Mouse (Mus musculus) MEL (cell line): Measurements from ENCODE around the gene Rpn1. TPM values are rescaled to one million over a fixed set of nuclear protein-coding genes. Genes with fewer than 3 reads are reported as not detected.

Experiments used
- DNase-seq: peaks from one replicate; pipeline ENCODE4 v3.0.0; 2011; ENCODE audit warnings: low read depth, low spot score
- H3K27ac ChIP-seq: 2 replicates; pipeline ENCODE4 v1.5.1; 2012; ENCODE audit warnings: low read depth, mild to moderate bottlenecking, control low read depth, low read length, moderate library complexity; ENCODE audit not compliant: control insufficient read depth
- H3K27me3 ChIP-seq, 2 experiments: fragments of 150-350 bp in 1 of 2; sonication (generic) in 1 of 2; 2 replicates each; pipeline ENCODE4 v1.6.1; 2012; ENCODE audit warnings: low read length in 2 of 2, mild to moderate bottlenecking in 2 of 2, improper control_type of control experiment in 1 of 2, moderate library complexity in 1 of 2; ENCODE audit not compliant: insufficient read depth in 2 of 2, control insufficient read depth in 1 of 2
- H3K36me3 ChIP-seq, 2 experiments: 2 replicates each; pipeline ENCODE4 v1.6.1; 2012 to 2014; ENCODE audit warnings: low read length in 2 of 2, improper control_type of control experiment in 1 of 2, inconsistent platforms in 1 of 2, mild to moderate bottlenecking in 1 of 2; ENCODE audit not compliant: insufficient read depth in 2 of 2, control insufficient read depth in 1 of 2
- H3K4me1 ChIP-seq, 2 experiments: fragments of 150-350 bp in 1 of 2; sonication (generic) in 1 of 2; 2 replicates each; pipeline ENCODE4 v1.6.1; 2012; ENCODE audit warnings: low read length in 2 of 2, improper control_type of control experiment in 1 of 2, mild to moderate bottlenecking in 1 of 2; ENCODE audit not compliant: insufficient read depth in 2 of 2, control insufficient read depth in 1 of 2
- H3K4me3 ChIP-seq, 2 experiments: fragments of 150-350 bp in 1 of 2; sonication (generic) in 1 of 2; 2 replicates each; pipeline ENCODE4 v1.5.1; 2012; ENCODE audit warnings: low read depth in 2 of 2, low read length in 2 of 2, mild to moderate bottlenecking in 2 of 2, moderate library complexity in 2 of 2, control low read depth in 1 of 2, improper control_type of control experiment in 1 of 2; ENCODE audit not compliant: control insufficient read depth in 1 of 2, insufficient read depth in 1 of 2
- H3K79me2 ChIP-seq: 2 replicates; pipeline ENCODE4 v1.6.1; 2012; ENCODE audit warnings: mild to moderate bottlenecking, low read length, moderate library complexity; ENCODE audit not compliant: control insufficient read depth, poor library complexity, insufficient read depth
- H3K9ac ChIP-seq: 2 replicates; pipeline ENCODE4 v1.6.1; 2012; ENCODE audit warnings: low read depth, mild to moderate bottlenecking, control low read depth, low read length, moderate library complexity; ENCODE audit not compliant: control insufficient read depth, poor library complexity, severe bottlenecking
- H3K9me3 ChIP-seq: fragments of 150-350 bp; sonication (generic); replicated peaks from 2 replicates; pipeline ENCODE4 v1.6.1; 2012; ENCODE audit warnings: mild to moderate bottlenecking, low read length, improper control_type of control experiment, moderate library complexity; ENCODE audit not compliant: insufficient read depth
- BHLHE40 ChIP-seq: IDR thresholded peaks from 2 replicates; pipeline ENCODE4 v1.6.1; 2012; ENCODE audit warnings: low read depth, mild to moderate bottlenecking, inconsistent platforms, low read length, improper control_type of control experiment, borderline replicate concordance
- CHD1 ChIP-seq: IDR thresholded peaks from 2 replicates; pipeline ENCODE4 v1.6.1; 2012; ENCODE audit warnings: low read depth, mild to moderate bottlenecking, inconsistent platforms, low read length, improper control_type of control experiment
- E2F4 ChIP-seq: IDR thresholded peaks from 2 replicates; pipeline ENCODE4 v1.6.1; 2011; ENCODE audit warnings: low read depth, low read length, improper control_type of control experiment, borderline replicate concordance
- EP300 ChIP-seq, 2 experiments: IDR thresholded peaks; 2 replicates each; pipeline ENCODE4 v1.6.1; 2011; ENCODE audit warnings: improper control_type of control experiment in 2 of 2, low read length in 2 of 2, low read depth in 1 of 2, mild to moderate bottlenecking in 1 of 2
- GATA1 ChIP-seq: IDR thresholded peaks from 2 replicates; pipeline ENCODE4 v1.6.1; 2011; ENCODE audit warnings: low read depth, low read length, improper control_type of control experiment
- KAT2A ChIP-seq: conservative IDR thresholded peaks from 2 replicates; pipeline ENCODE4 v1.6.1; 2012; ENCODE audit warnings: low read depth, low read length, improper control_type of control experiment, inconsistent platforms
- MAFK ChIP-seq: IDR thresholded peaks from 2 replicates; pipeline ENCODE4 v1.6.1; 2011; ENCODE audit warnings: low read depth, mild to moderate bottlenecking, low read length, improper control_type of control experiment, borderline replicate concordance
- MEF2A ChIP-seq: IDR thresholded peaks from 2 replicates; pipeline ENCODE4 v1.6.1; 2014; ENCODE audit warnings: low read depth, mild to moderate bottlenecking, inconsistent platforms, low read length, improper control_type of control experiment; ENCODE audit not compliant: poor library complexity, insufficient replicate concordance, severe bottlenecking; ENCODE audit errors: extremely low read depth
- MXI1 ChIP-seq: IDR thresholded peaks from 2 replicates; pipeline ENCODE4 v1.6.1; 2011; ENCODE audit warnings: mild to moderate bottlenecking, low read depth, low read length, improper control_type of control experiment
- MYB ChIP-seq: IDR thresholded peaks from 2 replicates; pipeline ENCODE4 v1.6.1; 2011; ENCODE audit warnings: mild to moderate bottlenecking, low read depth, low read length, improper control_type of control experiment
- POLR2AphosphoS5 ChIP-seq: IDR thresholded peaks from 2 replicates; pipeline ENCODE4 v1.6.1; 2012; ENCODE audit warnings: low read depth, borderline replicate concordance, mild to moderate bottlenecking, inconsistent platforms, low read length, moderate library complexity, mixed read lengths
- RAD21 ChIP-seq: IDR thresholded peaks from 2 replicates; pipeline ENCODE4 v1.6.1; 2011; ENCODE audit warnings: mild to moderate bottlenecking, low read depth, low read length, improper control_type of control experiment
- RCOR1 ChIP-seq: IDR thresholded peaks from 2 replicates; pipeline ENCODE4 v1.6.1; 2012; ENCODE audit warnings: low read depth, mild to moderate bottlenecking, inconsistent platforms, low read length, improper control_type of control experiment
- SIN3A ChIP-seq: IDR thresholded peaks from 2 replicates; pipeline ENCODE4 v1.6.1; 2012; ENCODE audit warnings: low read length, improper control_type of control experiment, inconsistent platforms
- TBP ChIP-seq: IDR thresholded peaks from 2 replicates; pipeline ENCODE4 v1.8.0; 2011; ENCODE audit warnings: low read depth, low read length, improper control_type of control experiment
- ZKSCAN1 ChIP-seq: IDR thresholded peaks from 2 replicates; pipeline ENCODE4 v1.6.1; 2012; ENCODE audit warnings: low read depth, mild to moderate bottlenecking, inconsistent platforms, low read length, improper control_type of control experiment, moderate library complexity
- ZMIZ1 ChIP-seq: IDR thresholded peaks from 2 replicates; pipeline ENCODE4 v1.6.1; 2012; ENCODE audit warnings: low read depth, mild to moderate bottlenecking, inconsistent platforms, low read length, improper control_type of control experiment, moderate library complexity
- ZNF384 ChIP-seq: IDR thresholded peaks from 2 replicates; pipeline ENCODE4 v1.6.1; 2012; ENCODE audit warnings: low read depth, mild to moderate bottlenecking, inconsistent platforms, low read length, improper control_type of control experiment
- polyA plus RNA-seq, 2 experiments: library from polyadenylated mRNA; stranded (reverse) in 1 of 2; unstranded in 1 of 2; fragments of >175 nt in 1 of 2; fragments of >200 nt in 1 of 2; gene quantifications; 2 replicates each; pipeline versions ENCODE4 v1.2.1 to v1.2.4; 2012; ENCODE audit warnings: low replicate concordance in 2 of 2, low read depth in 1 of 2; ENCODE audit not compliant: insufficient read length in 2 of 2, insufficient read depth in 1 of 2, missing spikeins in 1 of 2
- total RNA-seq: library from RNA; depleted of rRNA; stranded (reverse); fragments of 300-350 nt; gene quantifications from 2 replicates; pipeline ENCODE4 v1.2.3, GENCODE M21; 2012

Gene Rpn1
- total and polyA plus RNA-seq, 3 experiments, result 289 to 412 (median 361) TPM

DNA sequence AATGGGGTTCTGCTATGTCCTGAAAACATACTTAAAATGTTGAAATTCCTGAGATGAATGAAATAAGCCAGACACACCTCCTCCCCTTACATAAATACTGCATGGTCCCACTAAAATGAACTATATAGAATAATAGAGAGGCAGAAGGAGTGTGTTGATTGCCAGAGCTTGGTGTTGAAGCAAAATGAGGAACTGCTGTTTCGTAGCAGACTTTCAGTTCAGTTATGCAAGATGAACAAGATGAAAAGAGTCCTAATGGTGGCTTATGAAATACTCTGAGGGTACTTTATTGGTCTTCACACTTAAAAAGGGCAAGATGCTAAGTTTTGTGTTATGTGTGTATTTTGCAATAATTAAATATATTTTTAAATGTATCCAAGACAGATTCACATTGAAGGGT is 15.5 kb upstream of the Rpn1 start:
- H3K4me1 ChIP-seq, result peaks cover 8 to 11% of the 10 kb centered on the region in 2 experiments
- peaks cover 0 to 5% of the 10 kb centered on the region in 2 experiments; a peak in 2 of 4 replicates for H3K36me3 ChIP-seq
- H3K4me3 ChIP-seq, result peak overlapping the region in 1 of 2 experiments; percentile 42; a peak in 2 of 4 replicates
- TF ChIP-seq RCOR1 (no peak), EP300 (IDR thresholded peaks at IDR 0.05; ENCODE audit: low read depth in 1 of 2, low read length in 2 of 2) (0 out of 4 replicates have a peak, but pooled peaks of 1 of the 2 experiments have one; percentile 24), ZNF384 (no peak)
- H3K27ac ChIP-seq, result no peak overlapping the region
- peak; percentile 61 for DNase-seq
- no peak overlapping the region for H3K9ac ChIP-seq
- H3K9me3 ChIP-seq, result no peaks in the 10 kb centered on the region
- no peaks in the 10 kb centered on the region for H3K79me2 ChIP-seq
- H3K27me3 ChIP-seq, result no peaks in the 10 kb centered on the region

- Histone ChIP-seq H3K9me3 (no peaks in the 10 kb centered on the region), H3K36me3 (peaks cover 0 to under 1% of the 10 kb centered on the region in 2 experiments; a peak in 2 of 4 replicates), H3K4me3 (no peak overlapping the region), H3K79me2 (no peaks in the 10 kb centered on the region), H3K4me1 (peaks cover 5 to 10% of the 10 kb centered on the region in 2 experiments; a peak in 3 of 4 replicates), H3K27ac (no peak overlapping the region), H3K9ac (no peak overlapping the region), H3K27me3 (no peaks in the 10 kb centered on the region)
- DNase-seq, result no peak
- TF ChIP-seq ZNF384 (peak; percentile 82), RAD21 (no peak)
These were observed 13.8 kb upstream of the Rpn1 start for GRCm38 (mm10) chr6:88070468-88070867.

DNA sequence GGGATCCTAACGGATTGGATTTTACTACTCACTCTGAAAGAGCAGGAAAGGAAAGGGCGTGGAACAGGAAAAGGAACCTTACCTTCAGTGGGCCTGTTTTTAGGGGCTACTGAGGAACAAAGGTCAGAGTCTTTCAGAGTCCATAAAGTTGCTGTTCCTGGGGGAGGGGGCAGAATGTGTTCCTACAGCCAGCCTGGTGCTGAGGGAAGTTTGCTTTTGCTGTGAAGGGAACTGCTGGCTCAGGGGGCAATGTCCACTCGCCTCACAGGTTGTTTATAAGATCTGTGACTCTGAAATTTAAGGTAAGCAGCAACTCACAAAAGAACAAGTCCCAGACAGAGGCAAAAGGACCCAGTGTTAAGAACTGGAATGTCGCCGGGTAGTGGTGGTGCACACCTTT is 13.1 kb upstream of the Rpn1 start:
- H3K9ac ChIP-seq, result no peak overlapping the region
- H3K9me3 ChIP-seq, result no peaks in the 10 kb centered on the region
- H3K79me2 ChIP-seq, result no peaks in the 10 kb centered on the region
- no peak overlapping the region for H3K4me3 ChIP-seq
- no peak overlapping the region for H3K27ac ChIP-seq
- no peaks in the 10 kb centered on the region for H3K27me3 ChIP-seq
- TF ChIP-seq ZMIZ1 (no peak), TBP (no peak), CHD1 (no peak), KAT2A (no peak), ZNF384 (no peak), RCOR1 (no peak), EP300 (IDR thresholded peaks at IDR 0.05; ENCODE audit: low read depth in 1 of 2, low read length in 2 of 2) (no peak), MEF2A (no peak), SIN3A (no peak), MXI1 (no peak), BHLHE40 (no peak), POLR2AphosphoS5 (no peak), GATA1 (no peak), MYB (no peak), E2F4 (no peak), MAFK (no peak), ZKSCAN1 (no peak)
- peaks cover 11 to 12% of the 10 kb centered on the region in 2 experiments; a peak in 3 of 4 replicates for H3K4me1 ChIP-seq
- DNase-seq, result no peak
- peaks cover 0 to 7% of the 10 kb centered on the region in 2 experiments; a peak in 2 of 4 replicates for H3K36me3 ChIP-seq
